In the genomic region with DNA sequence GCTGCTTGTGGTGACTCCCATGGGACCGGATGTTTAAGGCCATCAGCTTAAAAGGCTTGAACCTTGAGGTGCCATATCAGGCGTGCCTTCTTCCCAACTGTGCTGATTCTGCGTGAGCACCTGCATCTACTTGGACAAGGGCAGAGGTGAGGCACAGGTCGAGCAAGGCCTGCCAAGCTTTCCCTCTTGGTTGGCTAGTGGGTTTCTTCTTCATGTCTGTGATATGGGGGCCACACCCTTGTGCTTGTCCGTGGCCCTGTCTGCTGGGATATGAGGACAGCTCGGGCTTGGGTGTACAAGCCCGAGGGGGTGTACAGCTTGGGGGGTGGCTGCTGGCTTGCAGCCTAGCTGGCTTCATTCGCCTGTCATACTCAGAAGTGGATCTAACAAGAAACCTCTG, we compare ENCODE assay signal across 18 mouse cellular contexts. TPM values are rescaled to one million over a fixed set of nuclear protein-coding genes. Genes with fewer than 3 reads are reported as not detected.
A peak's percentile ranks its signal among the peaks of the same experiment; 100 is the strongest.
DNase-seq lines count a peak whose midpoint lies in the region; ATAC-seq and TF ChIP-seq lines count a peak whose summit lies in the region.
"Had no signal": no experiment of that assay in that cellular context is flagged by ENCODE, and none has a peak within 500 bp of the region (broad histone marks: within the 10 kb centered on the region; RNA-seq: fewer than 3 reads in every experiment).

No protein-coding gene starts in this region.

- H3K4me3 ChIP-seq in hindbrain, embryonic 10.5 days, result no peak overlapping the region
- H3K4me3 ChIP-seq in hindbrain, postnatal 0 days (ENCODE audit: low read length), result no peak overlapping the region
- H3K4me3 ChIP-seq in left cerebral cortex, adult 2 months, result no peak overlapping the region
- H3K4me3 ChIP-seq in intestine, postnatal 0 days (ENCODE audit: low read depth, low read length), result no peak overlapping the region
- H3K4me3 ChIP-seq: embryonic facial prominence, embryonic 12.5 days; limb, embryonic 10.5 days; midbrain, embryonic 13.5 days had no signal

- TF ChIP-seq CTCF in hindbrain, postnatal 0 days (IDR thresholded peaks at IDR 0.05; ENCODE audit: low read depth), result no peak
- no peak for TF ChIP-seq CTCF in left cerebral cortex, adult 2 months (IDR thresholded peaks at IDR 0.05)
- TF ChIP-seq CTCF in intestine, postnatal 0 days (IDR thresholded peaks at IDR 0.05; ENCODE audit: low read depth), result no peak

- no peak for ATAC-seq in hindbrain, postnatal 0 days
- no peak for ATAC-seq in intestine, postnatal 0 days
- ATAC-seq: activated CD4-positive, CD25-positive, alpha-beta regulatory T cell, adult 4 months; forebrain, embryonic 16.5 days; midbrain, embryonic 13.5 days had no signal

- 89% methylated on average over 8 of the region's 8 CpGs for WGBS in hindbrain, embryonic 10.5 days
- WGBS in hindbrain, postnatal 0 days, result 90% methylated on average over 8 of the region's 8 CpGs
- WGBS in intestine, postnatal 0 days, result 85% methylated on average over 8 of the region's 8 CpGs

- H3K27ac ChIP-seq in hindbrain, embryonic 10.5 days, result 0 out of 2 replicates have a peak overlapping the region, but pooled peaks have one; percentile 68
- no peak overlapping the region for H3K27ac ChIP-seq in hindbrain, postnatal 0 days
- H3K27ac ChIP-seq in left cerebral cortex, adult 2 months, result peak overlapping the region; percentile 61; the same call in 1 of the 2 replicates
- 0 out of 2 replicates have a peak overlapping the region, but pooled peaks have one; percentile 1 for H3K27ac ChIP-seq in intestine, postnatal 0 days (ENCODE audit: low read depth, low read length)
- H3K27ac ChIP-seq: limb, embryonic 10.5 days; midbrain, embryonic 13.5 days had no signal

- peaks cover 3% of the 10 kb centered on the region; the same call in 1 of the 2 replicates for H3K9me3 ChIP-seq in hindbrain, embryonic 10.5 days
- no peaks in the 10 kb centered on the region for H3K9me3 ChIP-seq in hindbrain, postnatal 0 days (ENCODE audit: low read length)
- no peaks in the 10 kb centered on the region for H3K9me3 ChIP-seq in intestine, postnatal 0 days (ENCODE audit: control insufficient read depth)
- H3K9me3 ChIP-seq: embryonic facial prominence, embryonic 12.5 days; G1E; limb, embryonic 10.5 days; midbrain, embryonic 13.5 days had no signal

- 0 out of 2 replicates have a peak, but pooled peaks cover 11% of the 10 kb centered on the region for H3K36me3 ChIP-seq in hindbrain, embryonic 10.5 days
- H3K36me3 ChIP-seq in hindbrain, postnatal 0 days (ENCODE audit: insufficient read depth, low read length), result no peaks in the 10 kb centered on the region
- H3K36me3 ChIP-seq in intestine, postnatal 0 days (ENCODE audit: control insufficient read depth, insufficient read depth), result no peaks in the 10 kb centered on the region
- H3K36me3 ChIP-seq: embryonic facial prominence, embryonic 12.5 days; G1E; limb, embryonic 10.5 days; midbrain, embryonic 13.5 days had no signal

- H3K4me1 ChIP-seq in hindbrain, embryonic 10.5 days (replicated peaks), result peaks cover 42% of the 10 kb centered on the region
- no peaks in the 10 kb centered on the region for H3K4me1 ChIP-seq in hindbrain, postnatal 0 days (ENCODE audit: insufficient read depth, low read length)
- no peaks in the 10 kb centered on the region for H3K4me1 ChIP-seq in intestine, postnatal 0 days (replicated peaks; ENCODE audit: control insufficient read depth, insufficient read depth, low read length)

- H3K4me2 ChIP-seq in hindbrain, postnatal 0 days (ENCODE audit: low read depth, low read length), result no peak overlapping the region
- H3K4me2 ChIP-seq in intestine, postnatal 0 days (replicated peaks; ENCODE audit: low read depth), result no peak overlapping the region
- H3K4me2 ChIP-seq: embryonic facial prominence, embryonic 12.5 days; heart, embryonic 11.5 days; midbrain, embryonic 13.5 days had no signal

- peak; percentile 38 for DNase-seq in cerebellum, adult 9-11 months
- DNase-seq in cerebellum, postnatal 36 days, result no peak
- DNase-seq in hindbrain, embryonic 10.5 days (ENCODE audit: low spot score), result no peak
- DNase-seq in hindbrain, postnatal 0 days (ENCODE audit: low spot score), result no peak
- no peak for DNase-seq in left cerebral cortex, adult 2 months (ENCODE audit: extremely low spot score in 1 of 2, low spot score in 2 of 2)
- no peak for DNase-seq in left cerebral cortex, adult 9 months (ENCODE audit: low spot score in 2 of 2)
- DNase-seq: cerebellum, adult 11 months; gastrocnemius, postnatal 36 days; lung, adult 2 months; thymus, postnatal 25 days had no signal

- no peak overlapping the region for H3K9ac ChIP-seq in hindbrain, postnatal 0 days (replicated peaks; ENCODE audit: low read length)
- H3K9ac ChIP-seq in intestine, postnatal 0 days (ENCODE audit: low read depth, low read length), result no peak overlapping the region
- H3K9ac ChIP-seq: midbrain, embryonic 13.5 days had no signal

- no peaks in the 10 kb centered on the region for H3K27me3 ChIP-seq in hindbrain, embryonic 10.5 days (ENCODE audit: insufficient read depth, poor library complexity, severe bottlenecking)
- no peaks in the 10 kb centered on the region for H3K27me3 ChIP-seq in hindbrain, postnatal 0 days (ENCODE audit: insufficient read depth, low read length)
- H3K27me3 ChIP-seq in intestine, postnatal 0 days (replicated peaks; ENCODE audit: control insufficient read depth, insufficient read depth, low read length), result no peaks in the 10 kb centered on the region
- H3K27me3 ChIP-seq: embryonic facial prominence, embryonic 12.5 days; midbrain, embryonic 13.5 days had no signal

- intact Hi-C loops in left cerebral cortex, adult 2 months (cut with DNase I), result no loop called here

RNA-seq across cellular contexts. Expression of a gene that starts 51.4 kb away (rescaled TPM):
- polyA plus RNA-seq in hindbrain, embryonic 10.5 days (2016; fragmentation: Nextera tagmentation; extraction: Ambion mirVana), result 31.5 and 46.4 TPM in 2 replicates
- total RNA-seq in hindbrain, postnatal 0 days (2014; rRNA removed), result 298 and 316 TPM in 2 replicates
- 94.1 and 94.2 TPM in 2 replicates for polyA plus RNA-seq in hindbrain, postnatal 0 days (2015; fragmentation: Nextera tagmentation; extraction: Ambion mirVana)
- total RNA-seq in left cerebral cortex, adult 2 months (2021), result 100 to 1,000 TPM; 235 to 280 TPM
- polyA plus RNA-seq in intestine, postnatal 0 days (2015; fragmentation: Nextera tagmentation; extraction: Ambion mirVana), result 5.7 and 6.7 TPM in 2 replicates
- polyA plus RNA-seq: G1E had no signal
